11 mouse cellular contexts compared by ENCODE assay signal in the genomic region with DNA sequence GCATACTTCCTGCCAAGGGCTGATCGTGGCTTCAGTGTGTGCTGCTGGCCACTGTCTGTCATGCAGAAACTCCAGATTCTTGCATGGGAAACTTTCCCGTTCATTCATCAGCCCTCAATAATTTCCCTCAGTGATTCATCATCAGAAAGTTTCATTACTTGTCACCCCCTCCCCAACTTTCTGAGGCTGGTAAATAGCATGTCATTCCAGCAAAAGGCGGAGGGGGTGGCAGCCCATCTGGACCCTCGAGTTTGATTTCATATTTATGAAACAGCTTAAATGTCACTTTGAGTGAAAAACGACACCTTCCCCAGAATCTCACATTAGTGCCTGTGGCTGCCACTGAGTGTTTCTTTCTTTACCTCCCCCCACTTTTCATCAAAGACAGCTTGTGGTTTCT.
"Had no signal": no experiment of that assay in that cellular context is flagged by ENCODE, and none has a peak within 500 bp of the region (broad histone marks: within the 10 kb centered on the region; RNA-seq: fewer than 3 reads in every experiment).

No protein-coding gene starts in this region.

- DNase-seq: kidney, adult 18-20 months; kidney, adult 9 months; kidney, postnatal 14 days; kidney, postnatal 4 days; left cerebral cortex, postnatal 4 days; liver, postnatal 0 days; lung, embryonic 14.5 days; retina, postnatal 1 day; thymus, adult 2 months; thymus, postnatal 14 days; thymus, postnatal 4 days had no signal
